Mouse (Mus musculus) stomach, embryonic 16.5 days (tissue): ENCODE results near the gene Lmx1b. TPM values are rescaled to one million over a fixed set of nuclear protein-coding genes. Genes with fewer than 3 reads are reported as not detected.

Experiments
- polyA plus RNA-seq: library from polyadenylated mRNA; unstranded; fragments of >200 nt; fragmentation: Nextera tagmentation; extraction: Ambion mirVana; gene quantifications from 2 replicates; pipeline ENCODE4 v1.2.1, GENCODE M21; 2015

Lmx1b gene
- polyA plus RNA-seq, 1 experiment from 2014 or later, result not detected

Other genes starting within 250 kb of the Lmx1b start
- 7.5 and 8.2 TPM in 2 replicates for gene Zbtb34, start 209.2 kb downstream of the Lmx1b start, polyA plus RNA-seq
- 15.3 and 19.2 TPM in 2 replicates for gene Zbtb43, start 172.0 kb downstream of the Lmx1b start, polyA plus RNA-seq
- 8.5 and 11.9 TPM in 2 replicates for gene Mvb12b, start 247.4 kb upstream of the Lmx1b start, polyA plus RNA-seq